Mouse (Mus musculus) thymus, adult 2 months (tissue): ENCODE results near the gene Igfbp6.

Experiments
- CTCF ChIP-seq: fragments of 200-500 bp; IDR thresholded peaks from 2 replicates; pipeline ENCODE4 v1.5.1; 2012; ENCODE audit warnings: mild to moderate bottlenecking, control low read depth, low read length, moderate library complexity, borderline replicate concordance; ENCODE audit not compliant: control insufficient read depth, poor library complexity, insufficient read depth; ENCODE audit errors: extremely low read depth
- POLR2A ChIP-seq: fragments of 200-500 bp; IDR thresholded peaks from 2 replicates; pipeline ENCODE4 v1.6.1; 2012; ENCODE audit warnings: mild to moderate bottlenecking, low read length, control low read depth, moderate library complexity; ENCODE audit not compliant: control insufficient read depth, poor library complexity, insufficient read depth; ENCODE audit errors: extremely low read depth

DNA sequence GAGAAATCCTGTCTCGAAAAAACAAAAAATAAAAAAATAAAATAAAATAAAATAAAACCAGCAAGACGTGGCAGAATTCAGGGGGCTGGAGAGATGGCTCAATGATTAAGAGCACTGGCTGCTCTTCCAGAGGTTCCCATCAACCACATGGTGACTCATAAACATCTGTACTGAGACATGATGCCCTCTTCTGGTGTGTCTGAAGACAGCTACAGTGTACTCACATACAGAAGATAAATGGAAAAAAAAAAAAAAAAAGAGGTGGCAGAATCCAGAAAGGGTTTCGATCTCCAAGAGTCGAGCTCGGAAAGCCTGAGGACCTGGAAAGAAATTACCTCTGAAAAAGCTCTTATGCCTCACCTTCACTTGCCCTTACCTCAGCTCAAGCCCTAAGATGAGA lies 3.0 kb upstream of the Igfbp6 start:
- TF ChIP-seq CTCF = no peak
- TF ChIP-seq POLR2A = no peak
